Mouse (Mus musculus) heart, postnatal 0 days (tissue): Measurements from ENCODE around the gene Zfand3. TPM values are rescaled to one million over a fixed set of nuclear protein-coding genes. Genes with fewer than 3 reads are reported as not detected.

Source experiments
- ATAC-seq: fragments of 200-750 bp; cut with Nextera tagmentation; 2 replicates; pipeline ENCODE4 v1.8.0; 2017; ENCODE audit warnings: low read depth, moderate number of reproducible peaks, moderate library complexity; ENCODE audit not compliant: insufficient read depth
- DNase-seq: peaks from one replicate; pipeline ENCODE4 v3.0.0-alpha.2; 2016; ENCODE audit warnings: low spot score
- H3K27ac ChIP-seq: fragments of 300-500 bp; sonication (generic); 2 replicates; pipeline ENCODE4 v1.5.1; 2014; ENCODE audit warnings: low read depth, mild to moderate bottlenecking
- H3K27me3 ChIP-seq: fragments of 300-500 bp; sonication (generic); 2 replicates; pipeline ENCODE4 v1.6.1; 2014; ENCODE audit warnings: low read length, mixed read lengths; ENCODE audit not compliant: control insufficient read depth, insufficient read depth
- H3K36me3 ChIP-seq: fragments of 300-500 bp; sonication (generic); replicated peaks from 2 replicates; pipeline ENCODE4 v1.6.1; 2014; ENCODE audit warnings: low read length, mixed read lengths; ENCODE audit not compliant: control insufficient read depth, insufficient read depth
- H3K4me1 ChIP-seq: fragments of 300-500 bp; sonication (generic); 2 replicates; pipeline ENCODE4 v1.6.1; 2014; ENCODE audit warnings: antibody characterized with exemption; ENCODE audit not compliant: control insufficient read depth, insufficient read depth
- H3K4me2 ChIP-seq: fragments of 300-500 bp; sonication (generic); 2 replicates; pipeline ENCODE4 v1.6.1; 2014; ENCODE audit warnings: low read depth, mild to moderate bottlenecking, low read length, moderate library complexity
- H3K4me3 ChIP-seq: fragments of 300-500 bp; sonication (generic); 2 replicates; pipeline ENCODE4 v1.5.1; 2014; ENCODE audit warnings: low read depth, low read length
- H3K9ac ChIP-seq: fragments of 300-500 bp; sonication (generic); replicated peaks from 2 replicates; pipeline ENCODE4 v1.6.1; 2014; ENCODE audit warnings: low read depth, low read length, mixed read lengths
- H3K9me3 ChIP-seq: fragments of 300-500 bp; sonication (generic); replicated peaks from 2 replicates; pipeline ENCODE4 v1.6.1; 2016; ENCODE audit warnings: low read length; ENCODE audit not compliant: control insufficient read depth
- CTCF ChIP-seq: IDR thresholded peaks from 2 replicates; pipeline ENCODE4 v1.5.1; 2016; ENCODE audit warnings: antibody characterized with exemption, control low read depth, low read depth
- EP300 ChIP-seq: IDR thresholded peaks from 2 replicates; pipeline ENCODE4 v1.6.1; 2016; ENCODE audit warnings: antibody characterized with exemption, low read depth
- WGBS: fragments of 180-500 bp; shearing (Covaris S2); extraction: QIAGEN DNeasy Blood & Tissue Kit; methylation state at CpG from one replicate; pipeline ENCODE4 v1.1.7; 2014; 5-methylcytosine and 5-hydroxymethylcytosine counted together
- polyA plus RNA-seq: library from polyadenylated mRNA; unstranded; fragments of >200 nt; fragmentation: Nextera tagmentation; extraction: Ambion mirVana; gene quantifications from 2 replicates; pipeline ENCODE4 v1.2.1, GENCODE M21; 2015
- total RNA-seq: library from RNA; depleted of rRNA; stranded (reverse); fragments of >200 nt; gene quantifications from 2 replicates; pipeline ENCODE4 v1.2.3, GENCODE M21; 2014; ENCODE audit warnings: low replicate concordance

Gene Zfand3
- total and polyA plus RNA-seq, 2 experiments from 2014 or later, result 49.0 to 131 TPM

DNA sequence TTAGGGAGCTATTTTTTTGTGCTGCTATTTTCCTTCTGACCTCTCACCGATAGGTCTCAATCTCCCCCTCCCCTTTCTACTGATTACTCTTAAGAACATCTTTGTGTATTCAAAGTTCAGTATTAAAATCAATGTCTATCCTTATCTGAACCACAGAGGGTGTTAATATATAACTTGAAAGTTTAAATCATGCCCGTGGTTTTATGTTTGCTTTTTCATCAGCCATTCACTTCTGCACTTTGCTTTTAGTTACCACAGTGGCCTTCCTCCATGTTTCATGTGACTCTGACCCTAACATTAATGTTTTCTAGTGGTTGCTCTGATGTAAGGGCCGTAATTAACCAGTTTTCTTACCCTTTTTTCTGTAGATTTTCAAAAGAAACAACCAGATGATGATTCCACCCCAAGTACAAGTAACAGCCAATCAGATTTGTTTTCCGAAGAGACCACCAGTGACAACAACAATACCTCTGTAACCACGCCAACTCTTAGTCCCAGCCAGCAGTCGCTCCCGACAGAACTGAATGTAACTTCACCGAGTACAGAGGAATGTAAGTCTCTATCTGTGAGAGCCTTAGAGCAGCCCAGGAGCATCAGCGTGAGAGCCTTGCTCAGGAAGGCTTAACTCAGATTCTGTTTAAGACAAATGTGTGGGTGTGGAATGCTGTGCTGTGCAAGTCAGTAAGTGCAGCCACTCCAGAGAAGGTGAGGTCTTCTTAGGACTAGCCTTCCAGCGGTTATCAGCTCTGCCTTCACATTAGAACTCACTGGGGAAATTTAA, 130.6 kb downstream of the Zfand3 start:
- TF ChIP-seq EP300, result no peak
- TF ChIP-seq CTCF, result no peak
- 0 out of 2 replicates have a peak, but pooled peaks cover 9% of the 10 kb centered on the region for H3K4me1 ChIP-seq
- no peak overlapping the region for H3K27ac ChIP-seq
- no peak for ATAC-seq
- H3K36me3 ChIP-seq, result peaks cover 8% of the 10 kb centered on the region
- no peaks in the 10 kb centered on the region for H3K27me3 ChIP-seq
- no peak overlapping the region for H3K4me3 ChIP-seq
- H3K9ac ChIP-seq, result no peak overlapping the region
- 54% methylated on average over 10 of the region's 10 CpGs for WGBS
- no peaks in the 10 kb centered on the region for H3K9me3 ChIP-seq
- no peak for DNase-seq
- H3K4me2 ChIP-seq, result no peak overlapping the region

DNA sequence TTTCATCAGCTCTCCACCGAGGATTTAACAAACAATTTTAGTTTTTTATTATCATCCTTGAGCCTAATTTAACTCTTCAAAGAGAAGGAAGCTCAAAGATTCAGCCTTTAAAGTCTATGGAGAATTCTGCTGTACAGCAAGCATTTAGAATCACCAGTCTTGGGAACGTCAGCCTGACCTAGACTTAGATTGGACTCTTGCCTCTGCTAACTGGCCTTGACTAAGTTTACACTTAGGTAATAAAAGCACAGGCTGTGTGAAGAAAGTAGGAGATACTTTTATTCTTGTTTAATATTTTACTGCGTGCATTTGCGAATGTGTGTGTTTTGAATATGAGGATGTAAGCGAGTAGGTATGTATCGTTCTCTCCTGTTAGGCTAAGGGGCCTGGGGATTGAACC, 131.4 kb downstream of the Zfand3 start:
- Histone ChIP-seq H3K27ac (no peak overlapping the region), H3K36me3 (peaks cover 8% of the 10 kb centered on the region), H3K4me2 (no peak overlapping the region), H3K4me1 (0 out of 2 replicates have a peak, but pooled peaks cover 9% of the 10 kb centered on the region), H3K9me3 (no peaks in the 10 kb centered on the region), H3K27me3 (no peaks in the 10 kb centered on the region), H3K4me3 (no peak overlapping the region), H3K9ac (no peak overlapping the region)
- WGBS, result 91% methylated on average over 6 of the region's 6 CpGs
- no peak for ATAC-seq
- no peak for TF ChIP-seq CTCF
- TF ChIP-seq EP300, result no peak
- no peak for DNase-seq

DNA sequence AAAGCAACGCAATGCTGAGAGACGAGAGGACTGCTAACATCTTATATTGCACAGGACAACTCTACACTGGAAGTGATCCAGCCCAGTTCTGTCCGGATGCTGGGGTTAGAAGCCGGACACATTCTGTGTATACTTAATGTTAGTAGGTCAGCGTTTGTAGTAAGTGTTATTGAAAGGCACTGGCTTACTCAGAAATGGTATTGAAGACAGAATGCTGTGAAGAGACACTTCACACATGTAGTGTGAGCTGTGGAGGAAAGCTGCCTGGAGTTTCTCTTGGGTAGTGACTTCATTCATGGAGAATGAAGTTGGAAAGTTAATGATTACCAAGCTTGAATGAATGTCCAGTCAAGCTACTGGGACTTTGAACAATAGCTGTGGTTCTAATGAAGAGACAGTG, 132.2 kb downstream of the Zfand3 start:
- H3K27me3 ChIP-seq, result no peaks in the 10 kb centered on the region
- 0 out of 2 replicates have a peak, but pooled peaks cover 8% of the 10 kb centered on the region for H3K4me1 ChIP-seq
- H3K4me2 ChIP-seq, result no peak overlapping the region
- H3K4me3 ChIP-seq, result no peak overlapping the region
- ATAC-seq (no peak), DNase-seq (no peak)
- WGBS, result 59% methylated on average over 5 of the region's 5 CpGs
- H3K36me3 ChIP-seq, result peaks cover 8% of the 10 kb centered on the region
- no peak overlapping the region for H3K27ac ChIP-seq
- no peak overlapping the region for H3K9ac ChIP-seq
- H3K9me3 ChIP-seq, result no peaks in the 10 kb centered on the region
- TF ChIP-seq CTCF (no peak), EP300 (no peak)

DNA sequence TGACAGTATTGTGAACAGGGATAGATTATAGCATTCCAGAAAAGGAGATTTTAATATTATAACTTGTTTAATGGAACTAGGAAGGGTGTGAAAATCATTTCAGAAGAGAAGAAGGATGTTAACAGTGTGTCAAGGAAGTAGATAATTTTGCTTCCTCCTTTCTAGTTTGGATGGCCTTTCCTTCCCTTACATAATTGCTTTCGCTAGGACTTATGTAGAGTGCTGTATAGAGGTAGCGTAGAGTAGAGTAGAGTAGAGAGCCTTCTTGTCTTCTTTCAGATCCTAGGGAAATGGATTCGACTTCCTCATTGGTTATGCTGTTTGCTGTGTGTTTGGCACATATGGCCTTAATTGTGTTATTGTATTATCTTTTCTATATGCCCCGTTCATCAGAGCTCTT, 132.6 kb downstream of the Zfand3 start:
- Histone ChIP-seq H3K9ac (no peak overlapping the region), H3K4me2 (no peak overlapping the region), H3K4me1 (0 out of 2 replicates have a peak, but pooled peaks cover 4% of the 10 kb centered on the region), H3K4me3 (no peak overlapping the region), H3K27ac (no peak overlapping the region), H3K36me3 (peaks cover 8% of the 10 kb centered on the region), H3K27me3 (no peaks in the 10 kb centered on the region), H3K9me3 (no peaks in the 10 kb centered on the region)
- TF ChIP-seq CTCF, result no peak
- no peak for TF ChIP-seq EP300
- DNase-seq (no peak), ATAC-seq (no peak)
- WGBS, result 91% methylated on average over 4 of the region's 4 CpGs

DNA sequence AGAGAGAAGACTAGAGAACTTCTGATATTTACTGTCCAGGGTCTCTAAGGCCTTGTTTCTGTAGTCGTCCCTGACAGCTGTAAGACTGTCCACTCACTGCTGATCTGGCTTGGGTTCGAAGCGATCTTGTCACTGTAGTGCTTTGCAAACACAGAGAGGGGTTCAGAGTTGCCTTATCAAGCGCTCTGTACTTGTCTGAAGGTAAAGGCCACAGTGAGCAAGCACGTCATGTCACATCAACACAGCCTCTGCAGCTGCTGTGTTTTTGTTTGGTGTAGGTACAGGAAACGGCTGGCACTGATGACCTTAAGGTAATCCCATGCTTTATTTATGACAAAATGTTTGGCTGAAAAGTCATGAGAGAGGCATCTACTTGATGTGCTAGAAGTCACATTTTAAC, 139.6 kb downstream of the Zfand3 start:
- H3K4me3 ChIP-seq, result no peak overlapping the region

More for the DNA sequence above, 139.6 kb downstream of the Zfand3 start:
- no peak for TF ChIP-seq CTCF
- no peak for TF ChIP-seq EP300
- no peaks in the 10 kb centered on the region for H3K27me3 ChIP-seq
- no peaks in the 10 kb centered on the region for H3K9me3 ChIP-seq
- no peak overlapping the region for H3K4me2 ChIP-seq
- ATAC-seq (no peak), DNase-seq (no peak)
- H3K27ac ChIP-seq, result peak overlapping the region; percentile 43; the same call in 1 of the 2 replicates
- peaks cover 45% of the 10 kb centered on the region for H3K4me1 ChIP-seq
- H3K36me3 ChIP-seq, result no peaks in the 10 kb centered on the region
- H3K9ac ChIP-seq, result no peak overlapping the region
- WGBS, result 35% methylated on average over 6 of the region's 6 CpGs
